ENCODE assay signal across 7 mouse cellular contexts in genomic region chr15:102366733-102367344, GRCm38 (mm10). TPM values are rescaled to one million over a fixed set of nuclear protein-coding genes. Genes with fewer than 3 reads are reported as not detected.
A peak's percentile ranks its signal among the peaks of the same experiment; 100 is the strongest.
DNase-seq lines count a peak whose midpoint lies in the region; ATAC-seq lines count a peak whose summit lies in the region.

Gene Sp7, minus strand, starts transcription at chr15:102367182.

- no peaks in the 10 kb centered on the region for H3K9me3 ChIP-seq in forebrain, embryonic 16.5 days (ENCODE audit: control insufficient read depth, low read length)
- H3K9me3 ChIP-seq in liver, embryonic 15.5 days (replicated peaks): no peaks in the 10 kb centered on the region

- H3K27ac ChIP-seq in forebrain, embryonic 16.5 days (ENCODE audit: low read length): no peak within 1 kb of the TSS
- H3K27ac ChIP-seq in liver, embryonic 15.5 days (replicated peaks): no peak within 1 kb of the TSS

- H3K4me2 ChIP-seq in forebrain, embryonic 16.5 days (ENCODE audit: low read length): peak within 1 kb of the TSS; percentile 46
- peak within 1 kb of the TSS; percentile 20 for H3K4me2 ChIP-seq in liver, embryonic 15.5 days

- no peak for ATAC-seq in forebrain, embryonic 16.5 days
- no peak for ATAC-seq in liver, embryonic 15.5 days (ENCODE audit: insufficient read depth)

- peak within 1 kb of the TSS; percentile 26 for H3K4me3 ChIP-seq in forebrain, embryonic 16.5 days (replicated peaks; ENCODE audit: low read length)
- H3K4me3 ChIP-seq in liver, embryonic 15.5 days (replicated peaks): no peak within 1 kb of the TSS

- peak; percentile 41 for DNase-seq in testis, postnatal 10 days (ENCODE audit: low spot score)
- DNase-seq in testis, postnatal 14 days (ENCODE audit: low spot score): no peak
- DNase-seq in left cerebral cortex, adult 18-20 months (ENCODE audit: low spot score in 2 of 2): no peak
- DNase-seq in left cerebral cortex, adult 9 months (ENCODE audit: low spot score in 2 of 2): no peak
- no peak for DNase-seq in spleen, adult 12 weeks (ENCODE audit: low spot score)

- H3K27me3 ChIP-seq in forebrain, embryonic 16.5 days (replicated peaks; ENCODE audit: control insufficient read depth, insufficient read depth, low read length): peaks cover 19% of the 10 kb centered on the region
- peaks cover 97% of the 10 kb centered on the region for H3K27me3 ChIP-seq in liver, embryonic 15.5 days

- H3K9ac ChIP-seq in forebrain, embryonic 16.5 days (replicated peaks; ENCODE audit: low read depth, low read length): peak within 1 kb of the TSS; percentile 37; the same call in 1 of the 2 replicates
- H3K9ac ChIP-seq in liver, embryonic 15.5 days: no peak within 1 kb of the TSS; the same call in 1 of the 2 replicates

- 6% methylated on average over 15 of the region's 15 CpGs for WGBS in forebrain, embryonic 16.5 days
- WGBS in liver, embryonic 15.5 days (ENCODE audit: insufficient replicate concordance): 8% methylated on average over 15 of the region's 15 CpGs

- no peaks in the 10 kb centered on the region for H3K36me3 ChIP-seq in forebrain, embryonic 16.5 days (ENCODE audit: control insufficient read depth, insufficient read depth)
- H3K36me3 ChIP-seq in liver, embryonic 15.5 days (replicated peaks): no peaks in the 10 kb centered on the region

- H3K4me1 ChIP-seq in forebrain, embryonic 16.5 days (replicated peaks; ENCODE audit: control insufficient read depth, insufficient read depth, low read length): peaks cover 8% of the 10 kb centered on the region
- H3K4me1 ChIP-seq in liver, embryonic 15.5 days (replicated peaks): peaks cover 9% of the 10 kb centered on the region; the same call in 1 of the 2 replicates

RNA-seq across cellular contexts. Expression of gene Sp7, which starts in this region (rescaled TPM):
- 0.38 and 1.1 TPM in 2 replicates for polyA plus RNA-seq in forebrain, embryonic 16.5 days (2015; fragmentation: Nextera tagmentation; extraction: Ambion mirVana)
- not detected in 2 replicates for polyA plus RNA-seq in liver, embryonic 15.5 days (2015; fragmentation: Nextera tagmentation; extraction: Ambion mirVana)
- total RNA-seq in left cerebral cortex, adult 18-20 months (2021): under 1 TPM; 0.44 to 0.68 TPM
